Mouse (Mus musculus) hindbrain, embryonic 13.5 days (tissue): ENCODE data around the gene Igsf3. TPM values are rescaled to one million over a fixed set of nuclear protein-coding genes. Genes with fewer than 3 reads are reported as not detected.
A peak's percentile ranks its signal among the peaks of the same experiment; 100 is the strongest.

Source experiments
- ATAC-seq: fragments of 200-750 bp; cut with Nextera tagmentation; 2 replicates; pipeline ENCODE4 v1.8.0; 2017; ENCODE audit warnings: moderate TSS enrichment; ENCODE audit not compliant: low FRiP score
- H3K27ac ChIP-seq: fragments of 300-500 bp; sonication (generic); 2 replicates; pipeline ENCODE4 v1.5.1; 2015; ENCODE audit warnings: inconsistent platforms, mild to moderate bottlenecking, moderate library complexity
- H3K27me3 ChIP-seq: fragments of 300-500 bp; sonication (generic); 2 replicates; pipeline ENCODE4 v1.6.1; 2015; ENCODE audit warnings: mild to moderate bottlenecking, inconsistent platforms
- H3K36me3 ChIP-seq: fragments of 300-500 bp; sonication (generic); 2 replicates; pipeline ENCODE4 v1.6.1; 2015; ENCODE audit warnings: mild to moderate bottlenecking, inconsistent platforms
- H3K4me1 ChIP-seq: fragments of 300-500 bp; sonication (generic); replicated peaks from 2 replicates; pipeline ENCODE4 v1.6.1; 2015; ENCODE audit warnings: inconsistent platforms
- H3K4me2 ChIP-seq: fragments of 300-500 bp; sonication (generic); 2 replicates; pipeline ENCODE4 v1.6.1; 2015; ENCODE audit warnings: inconsistent platforms, mild to moderate bottlenecking, moderate library complexity
- H3K4me3 ChIP-seq: fragments of 300-500 bp; sonication (generic); 2 replicates; pipeline ENCODE4 v1.5.1; 2015; ENCODE audit warnings: mild to moderate bottlenecking, inconsistent platforms
- H3K9ac ChIP-seq: fragments of 300-500 bp; sonication (generic); 2 replicates; pipeline ENCODE4 v1.6.1; 2015; ENCODE audit warnings: mild to moderate bottlenecking, inconsistent platforms
- H3K9me3 ChIP-seq: fragments of 300-500 bp; sonication (generic); 2 replicates; pipeline ENCODE4 v1.6.1; 2016; ENCODE audit warnings: inconsistent platforms
- WGBS: fragments of 180-500 bp; shearing (Covaris S2); methylation state at CpG from one replicate; pipeline ENCODE4 v1.1.7; 2015; 5-methylcytosine and 5-hydroxymethylcytosine counted together
- polyA plus RNA-seq: library from polyadenylated mRNA; unstranded; fragments of >200 nt; fragmentation: Nextera tagmentation; extraction: Ambion mirVana; gene quantifications from 2 replicates; pipeline ENCODE4 v1.2.1, GENCODE M21; 2015

Igsf3 gene
- polyA plus RNA-seq, 1 experiment from 2014 or later, result 87.9 TPM

- 75% methylated on average over 4 of the region's 4 CpGs for WGBS
These were observed 124.7 kb downstream of the Igsf3 start for GRCm38 (mm10) chr3:101501611-101502010.

DNA sequence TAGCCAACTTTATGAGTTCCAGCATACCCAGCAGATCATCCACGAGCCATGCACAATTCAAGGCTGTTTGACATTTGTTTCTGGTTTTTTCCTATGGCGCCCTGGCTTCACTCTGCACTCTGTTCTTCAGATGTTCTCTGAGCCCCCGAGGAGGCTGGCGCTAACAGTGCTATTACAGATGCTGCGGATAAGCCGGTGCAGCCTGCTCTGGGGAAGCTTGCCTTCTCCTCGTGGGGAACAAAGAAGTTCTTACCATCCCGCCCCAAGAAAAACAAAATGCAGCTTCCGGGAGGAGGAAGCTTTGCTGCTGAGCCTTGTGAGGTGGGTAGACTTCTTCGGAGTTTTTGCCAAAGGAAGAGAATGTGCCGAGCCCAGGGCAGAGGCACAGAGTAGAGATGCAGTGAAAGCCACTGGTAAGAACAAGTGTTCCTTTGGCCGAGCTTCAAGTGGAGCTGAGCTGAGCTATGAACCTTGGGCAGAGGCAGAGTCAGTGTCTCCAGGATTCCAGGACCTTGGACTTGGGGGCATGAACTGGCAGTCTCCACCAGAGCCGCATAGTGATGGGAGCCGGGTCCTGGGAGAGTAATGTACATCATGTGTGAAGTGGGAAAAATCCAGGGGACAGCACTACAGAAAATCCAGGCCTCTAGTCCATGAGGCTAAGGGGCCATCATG, 125.3 kb downstream of the Igsf3 start:
- H3K27ac ChIP-seq, result no peak overlapping the region
- no peak overlapping the region for H3K4me2 ChIP-seq
- peaks cover 26% of the 10 kb centered on the region for H3K4me1 ChIP-seq
- no peak for ATAC-seq
- WGBS, result 56% methylated on average over 14 of the region's 14 CpGs
- no peak overlapping the region for H3K9ac ChIP-seq
- H3K27me3 ChIP-seq, result no peaks in the 10 kb centered on the region
- no peak overlapping the region for H3K4me3 ChIP-seq
- H3K9me3 ChIP-seq, result no peaks in the 10 kb centered on the region
- H3K36me3 ChIP-seq, result no peaks in the 10 kb centered on the region

More at GRCm38 (mm10) chr3:101501611-101502010, 124.7 kb downstream of the Igsf3 start:
- Histone ChIP-seq H3K27me3 (no peaks in the 10 kb centered on the region), H3K9me3 (no peaks in the 10 kb centered on the region), H3K4me3 (no peak overlapping the region), H3K27ac (no peak overlapping the region), H3K4me1 (peaks cover 20% of the 10 kb centered on the region), H3K36me3 (no peaks in the 10 kb centered on the region), H3K4me2 (no peak overlapping the region), H3K9ac (no peak overlapping the region)
- no peak for ATAC-seq

- H3K4me1 ChIP-seq, result peaks cover 25% of the 10 kb centered on the region
- H3K36me3 ChIP-seq, result no peaks in the 10 kb centered on the region
- no peak overlapping the region for H3K4me2 ChIP-seq
- no peak overlapping the region for H3K9ac ChIP-seq
- H3K4me3 ChIP-seq, result no peak overlapping the region
- 23% methylated on average over 5 of the region's 5 CpGs for WGBS
- peak overlapping the region; percentile 41 for H3K27ac ChIP-seq
- H3K27me3 ChIP-seq, result no peaks in the 10 kb centered on the region
- ATAC-seq, result peak; percentile 82
- no peaks in the 10 kb centered on the region for H3K9me3 ChIP-seq
These were observed 129.3 kb downstream of the Igsf3 start for GRCm38 (mm10) chr3:101506179-101506578.

DNA sequence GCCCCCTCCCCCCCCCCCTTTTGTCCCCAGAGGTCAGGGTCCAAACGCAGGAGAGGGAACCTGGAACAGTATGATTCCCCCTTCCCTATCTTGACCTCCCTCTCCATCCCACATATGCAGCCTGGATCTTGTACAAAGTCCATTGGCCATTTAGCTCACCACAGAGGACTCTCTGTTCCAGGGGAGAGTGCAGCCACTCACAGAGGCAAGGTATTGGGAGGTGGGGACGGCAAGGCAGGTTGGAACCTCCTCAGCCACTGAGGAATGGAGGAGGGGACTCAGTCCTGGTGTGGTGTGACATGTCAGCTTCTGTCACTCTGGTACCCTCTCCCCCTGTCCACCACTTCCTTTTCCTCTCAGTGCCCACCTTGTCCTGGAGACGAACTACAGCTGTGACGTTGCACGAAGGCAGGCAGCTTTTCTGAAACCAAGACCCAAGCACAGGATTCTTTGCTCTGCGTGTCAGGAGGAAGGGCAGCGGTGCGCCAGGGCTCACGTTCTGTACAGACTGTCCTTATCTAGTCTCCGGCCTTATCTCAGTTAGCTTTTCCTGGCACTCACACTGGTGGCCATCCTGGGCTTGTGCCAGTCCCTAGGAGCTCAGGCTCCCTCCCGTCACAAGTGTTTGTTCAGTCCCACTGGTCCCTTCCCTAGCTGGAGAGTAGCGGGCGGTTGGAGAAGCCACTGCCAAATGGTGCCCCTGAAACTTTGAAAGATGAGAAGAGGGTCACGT, 130.3 kb downstream of the Igsf3 start:
- H3K4me2 ChIP-seq, result no peak overlapping the region
- peaks cover 22% of the 10 kb centered on the region for H3K4me1 ChIP-seq
- no peaks in the 10 kb centered on the region; the same call in 1 of the 2 replicates for H3K9me3 ChIP-seq
- no peaks in the 10 kb centered on the region for H3K27me3 ChIP-seq
- no peak overlapping the region for H3K27ac ChIP-seq
- WGBS, result 70% methylated on average over 14 of the region's 14 CpGs
- H3K9ac ChIP-seq, result no peak overlapping the region
- no peak overlapping the region for H3K4me3 ChIP-seq
- H3K36me3 ChIP-seq, result no peaks in the 10 kb centered on the region
- peak; percentile 18; the same call in 1 of the 2 replicates for ATAC-seq

GRCm38 (mm10) chr3:101507766-101508165, 130.9 kb downstream of the Igsf3 start:
- WGBS, result 84% methylated on average over 3 of the region's 3 CpGs
- H3K4me2 ChIP-seq, result no peak overlapping the region
- no peak for ATAC-seq
- H3K4me1 ChIP-seq, result peaks cover 19% of the 10 kb centered on the region
- H3K36me3 ChIP-seq, result no peaks in the 10 kb centered on the region
- no peaks in the 10 kb centered on the region for H3K27me3 ChIP-seq
- no peak overlapping the region for H3K27ac ChIP-seq
- H3K4me3 ChIP-seq, result no peak overlapping the region
- H3K9ac ChIP-seq, result no peak overlapping the region
- H3K9me3 ChIP-seq, result no peaks in the 10 kb centered on the region; the same call in 1 of the 2 replicates

GRCm38 (mm10) chr3:101509707-101510544, 133.0 kb downstream of the Igsf3 start:
- no peak for ATAC-seq
- Histone ChIP-seq H3K4me1 (peaks cover 32% of the 10 kb centered on the region), H3K36me3 (no peaks in the 10 kb centered on the region), H3K27ac (no peak overlapping the region), H3K9ac (no peak overlapping the region), H3K27me3 (no peaks in the 10 kb centered on the region), H3K4me3 (no peak overlapping the region), H3K9me3 (no peaks in the 10 kb centered on the region; the same call in 1 of the 2 replicates), H3K4me2 (no peak overlapping the region)
- WGBS, result 88% methylated on average over 10 of the region's 10 CpGs

- no peak overlapping the region for H3K27ac ChIP-seq
- H3K9me3 ChIP-seq, result no peaks in the 10 kb centered on the region; the same call in 1 of the 2 replicates
- H3K4me1 ChIP-seq, result peaks cover 32% of the 10 kb centered on the region
- no peak for ATAC-seq
- no peaks in the 10 kb centered on the region for H3K27me3 ChIP-seq
- no peaks in the 10 kb centered on the region for H3K36me3 ChIP-seq
- WGBS, result 94% methylated on average over 5 of the region's 5 CpGs
- no peak overlapping the region for H3K4me3 ChIP-seq
- no peak overlapping the region for H3K4me2 ChIP-seq
- no peak overlapping the region for H3K9ac ChIP-seq
These were observed 133.7 kb downstream of the Igsf3 start for GRCm38 (mm10) chr3:101510632-101511031.

Other genes starting within 250 kb of the Igsf3 start
- 0.17 TPM in 1 of 2 replicates, not detected in the other for gene Cd2, start 89.1 kb upstream of the Igsf3 start, polyA plus RNA-seq
- gene Atp1a1, start 227.6 kb downstream of the Igsf3 start, polyA plus RNA-seq, result 44.2 and 50.4 TPM in 2 replicates